Mouse (Mus musculus) thymus, postnatal 10 days (tissue): ENCODE measurements around the gene Sfmbt2.
"Not testable (repeated sequence)": the region's sequence is repeated elsewhere in the genome, so short reads cannot be mapped to it uniquely, and the experiment has no call there.

Experiments
- DNase-seq, 2 experiments: peaks; one replicate each; pipeline ENCODE4 v3.0.0; 2021; ENCODE audit warnings: low spot score in 2 of 2

Gene Sfmbt2

DNA sequence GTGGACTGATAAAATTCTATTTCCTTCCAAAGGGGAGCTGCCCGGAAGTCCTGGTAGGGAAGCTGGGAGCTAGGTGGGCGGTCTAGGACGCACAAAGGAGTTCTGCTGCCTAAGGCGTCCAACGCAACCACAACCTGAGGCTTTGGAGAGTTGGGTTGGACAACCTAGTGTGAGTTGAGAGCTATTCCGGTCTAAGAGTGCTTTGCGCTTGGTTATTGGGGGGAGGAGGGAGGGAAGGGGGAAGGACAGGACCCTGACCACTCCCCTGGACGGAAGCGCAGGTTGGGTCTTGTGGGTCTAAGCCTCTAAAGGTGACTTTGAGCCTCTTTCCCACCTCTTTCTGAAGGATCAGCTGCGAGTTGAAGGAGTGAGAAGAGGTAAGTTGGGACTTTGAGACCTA, at the start of gene Sfmbt2:
TSS of gene Sfmbt2 (plus strand) at position 335 of the 400 bp plus-strand sequence.
- no peak for DNase-seq

GRCm38 (mm10) chr2:10321093-10321492, 49.2 kb upstream of the Sfmbt2 start:
- DNase-seq: no peak

DNA sequence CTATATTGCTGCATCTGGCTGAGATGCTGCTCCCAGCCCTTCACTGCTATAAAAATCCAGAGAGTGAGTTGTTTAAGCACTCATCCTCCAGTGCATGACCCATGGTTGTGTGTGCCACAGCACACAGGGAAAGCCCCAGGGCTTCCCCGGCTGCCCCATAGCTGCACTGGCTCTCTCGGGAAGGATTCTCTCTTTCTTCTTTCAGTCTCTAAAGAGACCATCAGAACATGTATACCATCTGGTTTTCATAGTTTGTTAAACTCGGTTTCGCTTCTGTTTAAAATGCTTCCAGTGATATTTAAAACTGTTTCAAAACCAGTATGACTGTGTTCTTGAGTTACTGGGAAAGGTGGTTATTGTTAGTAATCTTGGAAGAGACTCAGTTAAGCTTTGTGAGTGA, 47.1 kb upstream of the Sfmbt2 start:
- DNase-seq: no peak

DNA sequence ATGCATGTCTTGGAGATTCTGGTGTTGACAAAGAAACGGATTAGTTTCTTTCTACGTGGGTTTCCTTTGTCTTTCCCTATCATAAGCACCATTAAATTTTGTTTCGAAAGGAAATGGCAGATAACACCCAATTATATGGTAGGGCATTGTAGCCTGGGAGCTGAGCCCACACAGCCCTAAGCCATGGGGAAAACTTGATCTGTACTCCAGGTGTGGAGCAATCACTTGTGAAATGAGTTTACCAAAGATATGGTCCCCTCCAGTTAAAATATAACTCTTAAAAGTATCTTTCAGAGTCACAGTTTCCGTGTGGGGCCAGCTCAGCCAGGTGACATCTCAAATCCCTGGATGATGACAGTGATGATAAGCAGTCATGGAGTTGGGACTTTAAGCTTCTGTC, 45.3 kb upstream of the Sfmbt2 start:
- DNase-seq: no peak

DNA sequence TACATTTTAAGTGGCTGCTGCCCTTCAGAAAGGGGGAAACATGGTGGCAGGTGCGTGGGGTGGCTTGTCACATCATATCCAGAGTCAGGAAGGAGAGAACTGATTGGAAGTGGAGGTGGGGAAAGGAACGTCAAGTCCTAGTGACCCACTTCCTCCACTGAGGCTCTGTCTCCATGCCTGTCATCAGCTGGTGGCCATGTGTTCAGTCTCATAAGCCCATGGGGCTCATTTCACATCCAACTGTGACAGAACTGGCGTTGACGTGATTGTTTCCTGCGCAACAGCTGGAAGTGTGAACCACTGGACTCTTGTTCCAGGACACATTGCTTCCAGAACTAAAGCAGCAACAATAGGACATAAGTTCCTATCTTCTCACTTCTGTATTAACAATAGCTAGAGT, 40.1 kb upstream of the Sfmbt2 start:
- no peak for DNase-seq

- DNase-seq: no peak
These were observed 36.0 kb upstream of the Sfmbt2 start for GRCm38 (mm10) chr2:10334299-10334698.

- no peak for DNase-seq
These were observed 35.2 kb upstream of the Sfmbt2 start for GRCm38 (mm10) chr2:10335037-10335608.

GRCm38 (mm10) chr2:10340022-10340421, 30.3 kb upstream of the Sfmbt2 start:
- no peak for DNase-seq

DNA sequence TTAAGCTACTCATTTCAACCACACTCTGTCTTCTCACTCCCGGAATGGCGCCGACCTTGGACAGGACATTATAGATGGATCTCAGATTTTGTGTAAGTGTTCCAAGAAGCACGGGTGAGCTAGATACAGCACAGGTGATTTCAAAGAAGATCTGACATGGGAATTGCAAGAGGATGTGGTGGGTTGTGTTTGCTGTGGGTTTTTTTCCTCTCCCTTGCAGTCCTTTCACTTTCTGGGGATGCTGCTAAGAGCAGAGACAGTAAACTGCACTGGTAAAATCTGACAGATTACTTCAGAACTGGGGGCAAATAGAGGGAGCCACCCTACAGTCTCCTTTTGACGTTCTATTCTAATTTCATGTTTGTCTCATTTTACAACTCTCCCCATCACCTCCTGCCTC, 26.8 kb upstream of the Sfmbt2 start:
- DNase-seq: no peak

DNA sequence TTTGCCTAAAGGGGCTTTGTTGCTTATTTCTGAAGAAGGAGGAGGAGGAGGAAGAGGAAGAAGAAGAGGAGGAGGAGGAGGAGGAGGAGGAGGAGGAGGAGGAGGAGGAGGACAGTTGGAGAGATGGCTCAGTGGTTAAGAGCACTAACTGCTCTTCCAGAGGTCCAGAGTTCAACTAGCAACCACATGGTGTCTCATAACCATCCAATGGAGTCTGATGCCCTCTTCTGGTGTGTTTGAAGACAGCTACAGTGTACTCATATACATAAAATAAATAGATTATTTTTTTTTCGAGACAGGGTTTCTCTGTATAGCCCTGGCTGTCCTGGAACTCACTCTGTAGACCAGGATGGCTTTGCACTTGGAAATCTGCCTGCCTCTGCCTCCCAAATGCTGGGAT, 26.2 kb upstream of the Sfmbt2 start:
- DNase-seq: not testable (repeated sequence)

GRCm38 (mm10) chr2:10347193-10347592, 23.1 kb upstream of the Sfmbt2 start:
- DNase-seq: no peak

- DNase-seq: no peak
These were observed 22.3 kb upstream of the Sfmbt2 start for GRCm38 (mm10) chr2:10348036-10348435.

DNA sequence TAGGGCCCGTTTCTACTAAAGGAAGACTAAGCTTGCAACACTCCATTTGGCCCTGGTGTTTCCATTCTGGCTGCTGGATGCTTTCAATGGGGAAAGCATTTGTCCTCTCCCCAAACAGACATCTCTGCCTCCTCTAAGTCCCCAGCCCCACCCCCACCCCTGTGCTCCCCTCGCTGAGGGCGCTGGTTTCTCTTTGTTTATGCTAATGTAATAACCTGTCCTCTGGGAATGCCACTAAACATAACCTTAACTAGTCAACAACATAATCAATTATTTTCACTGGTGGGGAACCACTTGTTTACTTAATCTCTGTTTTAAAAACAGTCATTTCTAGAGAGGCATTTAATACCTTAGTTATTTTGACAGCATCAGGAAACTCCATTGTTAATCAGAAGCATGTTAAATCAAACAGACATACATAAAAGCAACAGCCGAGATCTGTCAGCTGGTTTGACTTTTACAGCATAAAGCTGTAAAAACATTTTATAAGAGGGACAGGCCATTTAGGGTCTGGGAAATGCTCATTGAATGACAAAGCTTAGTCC, 20.0 kb upstream of the Sfmbt2 start:
- DNase-seq: no peak

DNA sequence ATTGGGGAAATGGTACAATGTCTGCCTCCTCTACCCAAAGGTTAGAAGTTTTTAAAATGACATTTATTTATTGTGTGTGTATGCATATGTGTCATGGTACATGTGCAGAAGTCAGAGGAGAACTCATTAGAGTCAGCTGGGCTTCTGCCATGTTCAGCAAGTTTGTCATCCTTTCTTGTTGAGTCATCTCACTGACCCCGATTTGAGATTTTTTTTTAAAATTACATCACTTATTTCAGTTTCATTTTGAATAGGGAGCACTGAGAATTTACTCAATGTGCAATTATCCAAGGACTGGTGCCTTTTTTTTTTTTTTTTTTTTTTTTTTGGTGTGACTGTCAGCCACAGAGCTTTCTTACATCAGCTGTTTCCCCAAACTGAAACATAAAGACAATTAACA, 19.2 kb upstream of the Sfmbt2 start:
- no peak for DNase-seq

- no peak for DNase-seq
These were observed 17.4 kb upstream of the Sfmbt2 start for GRCm38 (mm10) chr2:10352887-10353286.

- no peak for DNase-seq
These were observed 16.4 kb upstream of the Sfmbt2 start for GRCm38 (mm10) chr2:10353889-10354288.

- no peak for DNase-seq
These were observed 10.4 kb upstream of the Sfmbt2 start for GRCm38 (mm10) chr2:10359861-10360260.

DNA sequence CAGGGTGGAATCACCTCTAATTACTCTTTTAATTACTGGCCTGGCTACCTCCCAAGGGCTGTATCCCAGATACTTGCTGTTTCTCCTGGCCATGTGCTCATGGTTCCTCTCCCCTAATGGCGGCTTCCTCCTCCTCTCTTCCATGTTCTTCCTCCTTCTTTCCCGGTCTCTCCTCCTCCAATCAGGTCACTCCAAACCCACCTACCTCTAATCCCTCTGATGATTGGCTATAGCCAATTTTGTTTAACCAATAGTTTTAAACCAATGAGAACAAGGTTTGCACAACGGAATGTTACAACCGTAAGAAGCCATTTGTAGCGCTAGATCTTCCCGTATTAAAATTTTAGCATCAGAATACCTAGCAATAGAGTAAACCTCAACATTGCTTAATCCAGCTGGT, 5.2 kb upstream of the Sfmbt2 start:
- DNase-seq: no peak

DNA sequence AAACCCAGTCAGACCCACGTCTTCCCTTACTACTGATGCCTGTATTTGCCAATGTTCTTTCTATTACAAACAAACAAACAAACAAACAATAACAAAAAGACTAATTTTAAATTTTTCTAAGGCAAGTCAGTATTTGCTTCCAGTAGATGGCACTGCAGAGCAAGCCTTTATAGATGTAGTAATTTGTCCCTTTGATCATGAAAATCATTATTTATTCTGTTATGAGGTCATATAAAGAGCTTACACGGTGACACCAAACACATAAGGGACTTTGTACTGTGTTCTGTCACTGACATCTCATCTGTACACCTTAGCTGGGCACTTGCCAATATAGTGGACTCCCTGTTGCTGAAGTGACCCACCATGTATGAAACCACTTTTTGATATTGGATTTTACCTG, 4.0 kb upstream of the Sfmbt2 start:
- no peak for DNase-seq

GRCm38 (mm10) chr2:10369676-10370075, 634 bp upstream of the Sfmbt2 start:
- no peak for DNase-seq

DNA sequence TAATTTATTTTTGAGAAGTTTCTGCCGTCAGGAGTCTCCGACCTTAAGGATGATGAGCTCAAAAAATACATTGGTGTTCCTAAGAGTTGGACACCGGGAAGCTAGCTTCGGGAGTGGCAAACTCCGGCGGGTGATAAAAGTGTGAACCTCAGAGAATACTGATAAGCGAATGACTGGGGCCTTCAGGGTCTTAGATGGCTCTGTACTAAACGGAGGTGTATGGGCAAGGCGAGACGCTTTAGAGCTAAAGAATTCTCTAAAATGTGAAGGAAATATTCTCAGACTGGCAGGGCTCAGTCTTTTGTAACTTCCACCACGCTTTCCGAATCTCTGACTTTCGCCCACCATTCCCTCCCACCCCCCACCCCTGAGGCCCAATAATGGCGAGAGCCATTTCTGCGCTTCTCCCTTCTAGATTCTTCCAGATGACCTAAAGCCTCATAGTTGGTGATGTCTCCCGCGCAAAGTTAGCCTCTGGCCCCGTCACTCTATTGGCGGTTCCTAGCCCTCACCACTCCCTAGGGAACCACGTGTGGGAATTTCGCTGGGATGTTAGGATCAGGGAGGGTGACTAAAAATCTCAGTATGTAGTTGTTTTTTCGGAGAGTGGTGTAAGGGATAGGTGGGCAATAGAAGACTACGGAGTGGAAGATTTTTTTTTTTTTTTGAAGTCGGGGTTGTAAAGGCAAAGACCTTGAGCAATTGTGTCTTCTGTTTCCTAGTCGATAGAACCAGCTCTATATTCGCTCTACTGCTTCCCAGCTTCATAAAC, 563 bp downstream of the Sfmbt2 start:
- DNase-seq: no peak

DNA sequence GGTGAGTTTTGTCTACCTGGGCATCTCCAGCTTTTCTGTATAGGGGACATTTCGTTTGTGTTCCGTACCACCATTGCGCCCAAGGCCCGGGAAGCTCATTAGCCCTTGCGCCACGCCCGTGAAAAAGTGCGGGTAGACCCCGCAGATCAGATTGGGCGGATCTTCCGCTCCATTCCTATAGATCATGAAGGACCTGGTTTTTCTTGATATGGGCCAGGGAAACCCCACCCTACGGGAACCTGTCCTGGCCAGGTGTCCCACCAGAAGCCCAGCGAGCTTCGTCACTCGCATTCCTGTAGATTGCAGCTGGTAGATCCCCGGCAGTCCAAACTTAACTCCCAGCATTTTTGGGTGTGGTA, 1.1 kb downstream of the Sfmbt2 start:
- no peak for DNase-seq

- no peak for DNase-seq
These were observed 1.6 kb downstream of the Sfmbt2 start for GRCm38 (mm10) chr2:10371899-10372298.
